Mouse (Mus musculus) frontal cortex, postnatal 14 days (tissue): ENCODE data around the gene Rcl1.

ENCODE experiments used
- DNase-seq, 2 experiments: peaks; one replicate each; pipeline ENCODE4 v3.0.0; 2022; ENCODE audit warnings: low spot score in 2 of 2

Gene Rcl1

DNA sequence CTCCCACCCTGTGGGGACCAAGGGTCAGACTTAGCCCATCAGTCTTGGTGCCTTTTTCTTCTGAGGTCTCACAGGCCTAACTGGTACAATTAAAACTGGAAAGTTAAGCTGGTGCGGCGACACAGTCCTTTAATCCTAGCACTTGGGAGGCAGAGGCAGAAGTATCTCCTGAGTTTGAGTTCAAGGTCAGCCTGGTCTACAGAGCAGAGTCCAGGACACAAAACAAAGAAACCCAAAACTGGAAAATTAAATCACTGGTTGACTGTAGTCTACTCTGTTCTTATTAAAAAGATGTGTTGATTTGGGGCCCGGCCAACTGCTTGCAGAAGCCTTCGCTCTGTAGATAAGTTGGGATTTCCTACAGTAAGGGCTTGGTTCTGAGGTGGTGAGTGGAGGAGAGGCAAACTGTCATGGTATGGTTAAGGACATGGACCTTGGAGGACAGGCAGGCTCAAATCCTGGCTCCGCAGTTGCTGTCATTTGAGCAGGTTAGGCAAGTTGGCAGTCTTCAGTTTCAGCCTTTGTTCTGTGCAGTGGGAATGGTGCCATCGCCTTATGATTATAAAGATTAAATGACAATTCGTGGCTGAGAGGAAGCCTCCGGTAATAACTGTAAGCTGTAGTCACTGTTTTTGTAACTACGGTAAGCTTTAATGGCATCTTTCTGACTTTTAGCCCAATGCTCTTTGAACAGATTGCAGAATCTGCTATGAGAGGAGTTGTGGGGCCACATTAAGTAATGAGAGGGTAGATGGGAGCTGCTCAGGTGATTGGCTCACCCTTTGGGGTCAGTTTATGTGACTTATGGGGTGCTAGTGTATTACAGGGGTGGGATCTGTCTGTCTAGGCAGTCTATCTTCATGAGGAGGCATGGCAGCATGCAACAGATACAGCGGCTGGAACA lies 12.8 kb downstream of the Rcl1 start:
- no peak for DNase-seq

DNA sequence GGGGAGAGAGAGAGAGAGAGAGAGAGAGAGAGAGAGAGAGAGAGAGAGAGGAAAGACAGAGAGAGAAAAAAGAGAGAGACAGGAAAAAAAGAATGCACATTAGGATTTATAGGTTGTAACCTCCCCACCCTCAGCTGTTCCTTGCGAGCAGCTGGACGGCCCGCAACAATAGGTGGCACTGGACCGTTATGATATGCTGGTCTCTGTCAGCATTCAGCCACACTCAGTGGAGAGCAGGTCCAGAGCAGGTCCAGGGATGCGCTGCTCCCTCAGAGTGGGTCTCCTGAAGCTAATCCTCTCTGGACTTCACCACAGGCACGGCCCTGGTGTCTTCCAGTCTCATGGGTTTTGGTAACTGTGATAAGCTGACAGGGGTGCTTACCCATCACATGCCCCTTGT lies 15.6 kb downstream of the Rcl1 start:
- DNase-seq: no peak

DNA sequence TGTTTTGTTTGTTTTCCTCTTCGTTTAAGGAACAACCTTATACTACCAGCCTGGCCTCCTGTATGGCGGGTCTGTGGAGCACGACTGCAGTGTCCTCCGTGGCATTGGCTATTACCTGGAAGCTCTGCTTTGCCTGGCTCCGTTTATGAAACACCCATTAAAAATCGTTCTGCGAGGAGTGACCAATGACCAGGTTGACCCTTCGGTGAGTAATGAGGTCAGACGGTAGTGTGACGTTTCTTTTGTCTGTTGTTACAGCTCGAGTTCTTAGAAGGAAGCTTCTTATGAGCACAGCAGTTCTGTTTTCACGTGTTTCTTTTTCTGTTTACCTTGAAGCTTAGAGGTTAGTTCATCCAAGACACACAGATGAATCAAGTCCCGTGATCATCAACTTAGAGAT lies 17.0 kb downstream of the Rcl1 start:
- DNase-seq: no peak

DNA sequence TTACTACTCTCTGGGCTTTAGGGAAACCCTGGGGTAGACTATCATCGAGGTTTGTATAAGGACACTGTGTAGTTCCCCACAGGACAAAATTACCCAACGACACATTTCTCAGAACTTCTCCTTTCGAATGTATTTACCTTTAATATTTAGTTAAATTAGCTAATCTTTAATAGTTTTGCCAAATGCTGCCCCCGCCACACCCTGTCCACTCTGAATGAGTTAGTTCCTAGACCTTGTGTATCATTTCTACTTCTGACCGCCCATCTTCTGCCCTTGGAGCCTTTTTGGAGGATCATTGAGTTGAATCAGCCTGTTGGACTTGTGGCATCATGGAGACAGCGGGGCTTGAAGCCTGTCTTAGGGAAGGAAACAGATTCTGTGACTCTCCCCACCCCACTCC lies 19.1 kb downstream of the Rcl1 start:
- DNase-seq: no peak

DNA sequence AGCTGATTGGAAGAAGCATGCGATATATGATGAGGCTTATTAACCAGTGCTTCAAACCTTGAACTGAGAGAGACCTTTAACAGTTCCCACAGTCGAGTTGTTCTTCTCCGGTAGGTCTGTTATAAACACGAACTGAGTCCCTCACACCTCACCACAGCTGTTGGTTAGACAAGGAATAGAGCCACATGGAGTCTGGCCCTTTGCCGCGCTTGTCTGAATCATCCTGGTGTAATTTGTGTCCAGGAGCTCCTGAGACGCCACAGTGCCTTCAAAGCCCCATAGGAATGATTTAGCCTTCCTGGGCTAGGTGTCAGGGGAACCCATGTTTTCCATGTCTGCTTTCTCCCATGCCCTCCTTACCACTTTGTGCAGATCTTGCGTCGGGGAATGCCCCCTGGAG lies 20.2 kb downstream of the Rcl1 start:
- DNase-seq: no peak

DNA sequence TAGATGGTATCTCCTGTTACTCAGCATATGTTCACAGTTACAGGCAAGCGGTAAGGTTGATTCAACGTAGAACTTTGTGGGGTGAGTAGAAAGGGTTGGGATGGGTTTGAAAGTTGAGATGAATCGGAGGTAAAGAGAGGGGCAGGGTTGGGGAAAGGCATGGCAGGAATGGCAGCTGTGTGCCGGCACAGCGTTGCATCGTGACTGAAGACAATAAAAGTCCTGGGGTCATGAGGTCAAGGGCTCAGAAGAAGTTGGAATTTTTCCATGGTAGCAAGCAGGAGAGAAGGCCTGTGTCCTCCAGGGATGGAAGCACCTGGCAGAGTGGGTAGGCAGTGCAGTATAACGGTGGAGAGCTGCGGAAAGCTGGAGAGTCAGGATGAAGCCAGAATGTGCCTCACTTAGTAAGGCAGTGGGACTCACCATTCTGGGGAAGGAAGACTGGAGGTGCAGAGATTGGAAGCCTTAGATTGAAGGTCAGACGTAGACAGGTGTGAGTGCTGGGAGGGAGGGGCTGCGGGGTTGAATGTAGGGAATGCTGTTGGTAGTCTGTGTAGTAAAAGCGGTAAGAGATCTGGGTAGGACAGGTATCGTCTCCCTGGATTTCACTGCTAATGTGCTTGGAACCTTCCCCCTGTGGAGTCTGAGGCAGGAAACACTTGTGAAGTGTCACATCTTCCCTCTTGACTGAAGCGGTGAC lies 23.9 kb downstream of the Rcl1 start:
- no peak for DNase-seq

DNA sequence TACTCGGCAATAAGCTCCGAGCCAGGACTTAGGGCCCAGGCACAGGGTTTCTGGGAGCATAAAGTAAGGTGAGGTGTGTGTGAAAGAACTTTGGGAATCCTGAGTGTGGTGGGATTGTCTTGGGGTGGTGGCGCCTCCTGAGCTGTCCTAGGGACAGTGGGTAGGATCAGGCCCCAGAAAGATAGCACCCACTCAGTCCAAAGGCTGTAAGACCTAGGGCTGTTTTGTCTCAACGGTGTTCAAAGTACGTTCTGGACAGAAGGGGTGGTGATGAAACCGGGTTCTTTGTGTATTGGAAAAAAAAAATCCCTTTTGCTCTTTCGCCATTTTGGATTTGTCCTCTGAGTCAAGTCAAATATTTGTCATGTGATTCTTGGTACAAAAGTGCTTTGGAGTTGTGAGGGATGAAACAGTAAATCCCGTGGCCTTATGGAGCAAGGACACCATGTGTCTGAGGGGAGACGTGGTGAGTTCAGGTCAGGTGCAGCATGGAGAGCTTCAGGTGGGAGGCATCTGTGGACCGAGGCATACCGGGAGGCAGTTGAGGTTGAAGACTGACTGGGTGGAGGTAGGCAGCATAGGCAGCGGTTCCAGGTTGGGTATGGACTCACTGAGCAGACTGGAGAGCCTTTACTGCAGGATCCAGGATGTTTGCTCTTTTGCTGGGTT lies 25.3 kb downstream of the Rcl1 start:
- DNase-seq: no peak

DNA sequence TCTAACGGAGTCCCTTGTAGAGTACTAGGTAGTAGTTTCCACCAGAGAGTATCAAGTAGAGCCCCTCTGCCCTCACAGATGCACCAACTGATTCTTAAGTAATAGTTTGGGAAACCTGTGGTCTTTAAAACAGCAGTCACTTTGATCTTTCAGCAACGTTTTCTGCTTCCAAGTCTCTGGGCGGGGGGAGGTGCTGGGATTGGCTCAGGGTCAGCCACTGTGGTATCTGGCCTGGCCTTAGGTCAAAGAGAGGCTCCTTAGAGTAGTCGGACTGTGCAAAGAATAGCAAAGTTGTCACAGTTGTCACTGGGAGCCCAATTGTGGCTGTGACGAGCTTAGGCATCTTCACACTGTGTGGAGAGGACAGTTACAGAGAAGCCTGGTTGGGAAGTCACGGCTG lies 26.2 kb downstream of the Rcl1 start:
- no peak for DNase-seq

DNA sequence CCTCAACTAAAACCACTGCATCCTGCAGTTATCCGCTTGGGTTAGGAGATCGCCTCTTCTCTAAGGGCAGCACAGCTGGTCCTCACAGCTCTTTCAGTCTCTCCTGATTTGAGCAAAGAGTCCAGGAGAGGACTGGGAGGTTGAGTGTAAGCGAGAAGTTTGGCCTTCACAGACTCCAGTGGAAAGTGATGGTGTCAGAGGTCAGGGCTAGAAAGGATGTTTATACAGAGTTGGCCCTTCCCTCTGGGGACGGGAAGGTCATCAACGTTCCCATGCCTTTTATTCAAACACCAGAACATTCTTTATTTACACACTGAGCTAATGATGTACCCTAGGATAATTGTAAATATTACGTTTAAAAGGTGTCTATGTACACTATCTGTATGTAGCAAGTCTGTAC lies 27.0 kb downstream of the Rcl1 start:
- no peak for DNase-seq

DNA sequence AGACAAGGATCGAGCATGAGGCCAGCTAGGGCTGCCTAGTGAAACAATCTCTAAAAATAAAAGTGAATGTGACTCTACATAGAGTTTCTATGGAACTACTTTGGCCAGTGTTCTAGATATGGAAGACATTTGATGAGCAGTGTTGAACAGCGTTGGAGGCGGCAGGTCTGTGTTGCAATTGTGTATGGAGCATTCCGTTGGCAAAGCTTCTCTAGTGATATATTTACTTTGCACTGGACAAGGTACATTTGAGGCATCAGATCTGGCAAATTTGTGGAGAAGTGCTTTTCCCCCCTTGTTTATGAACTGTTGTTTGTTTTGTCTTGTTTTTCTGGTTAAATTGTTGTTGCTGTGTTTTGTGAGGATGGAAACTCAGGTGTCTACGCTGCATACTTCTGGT lies 28.4 kb downstream of the Rcl1 start:
- DNase-seq: no peak

DNA sequence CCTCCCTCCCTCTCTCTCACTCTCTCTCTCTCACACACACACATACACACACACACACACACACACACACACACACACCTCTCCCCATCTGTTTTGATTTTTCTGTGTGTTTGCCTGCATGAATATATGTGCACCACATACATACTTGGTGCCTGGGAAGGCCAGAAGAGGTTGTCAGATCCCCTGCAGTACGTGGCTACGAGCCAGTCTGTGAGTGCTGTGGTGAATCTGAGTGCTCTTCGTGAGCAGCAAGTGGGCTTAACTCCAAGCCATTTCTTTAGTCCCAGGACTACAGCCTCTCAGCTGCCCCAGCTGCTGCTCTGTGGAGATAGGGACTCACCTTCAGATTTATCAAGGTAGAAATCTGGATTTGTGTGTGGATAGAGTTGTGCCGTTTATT lies 30.0 kb downstream of the Rcl1 start:
- DNase-seq: no peak

DNA sequence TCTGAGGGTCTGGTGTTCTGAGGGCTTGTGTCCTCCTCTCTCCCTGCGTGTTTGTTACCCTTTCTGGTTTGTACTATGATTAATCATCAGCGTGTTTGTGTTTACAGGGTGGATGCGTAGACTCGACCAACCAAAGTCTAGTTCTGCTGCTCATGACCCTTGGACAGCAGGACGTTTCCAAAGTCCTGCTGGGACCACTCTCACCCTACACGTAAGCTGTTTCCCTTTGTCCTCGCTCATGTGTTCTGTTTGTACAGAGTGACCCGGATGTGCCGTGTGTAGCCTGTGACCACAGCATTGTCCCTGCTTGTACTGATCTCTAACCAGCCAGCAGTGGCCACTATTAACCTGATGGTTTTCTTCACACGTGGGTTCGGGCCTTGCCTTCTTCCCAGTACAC lies 33.1 kb downstream of the Rcl1 start:
- DNase-seq: no peak

DNA sequence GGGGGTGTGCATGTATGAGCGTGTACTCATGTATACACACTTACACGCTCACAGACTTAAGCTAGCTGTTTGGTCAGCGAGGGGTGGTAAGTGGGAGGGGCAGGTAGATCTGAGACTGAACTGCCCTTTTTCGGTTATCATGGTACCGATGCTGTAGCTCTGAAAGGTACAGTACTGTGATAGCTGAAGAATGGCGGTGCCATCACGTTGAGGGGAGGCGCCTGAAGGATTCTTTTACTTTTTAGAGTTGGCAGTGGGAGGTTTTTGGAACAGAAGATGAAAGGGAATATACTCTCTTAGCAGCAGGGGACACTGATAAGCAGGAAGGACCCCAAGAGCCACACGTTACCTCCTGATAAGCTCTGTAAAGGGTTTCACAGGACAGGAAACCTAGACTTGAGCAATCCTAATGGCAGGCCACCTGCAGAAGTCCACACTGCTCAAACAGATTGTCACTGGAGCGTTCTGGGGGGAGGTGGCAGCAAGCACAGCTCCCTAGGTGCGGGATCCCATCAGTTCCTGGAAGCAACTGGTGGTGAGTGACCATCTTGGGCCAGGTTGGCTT lies 34.1 kb downstream of the Rcl1 start:
- DNase-seq: no peak

DNA sequence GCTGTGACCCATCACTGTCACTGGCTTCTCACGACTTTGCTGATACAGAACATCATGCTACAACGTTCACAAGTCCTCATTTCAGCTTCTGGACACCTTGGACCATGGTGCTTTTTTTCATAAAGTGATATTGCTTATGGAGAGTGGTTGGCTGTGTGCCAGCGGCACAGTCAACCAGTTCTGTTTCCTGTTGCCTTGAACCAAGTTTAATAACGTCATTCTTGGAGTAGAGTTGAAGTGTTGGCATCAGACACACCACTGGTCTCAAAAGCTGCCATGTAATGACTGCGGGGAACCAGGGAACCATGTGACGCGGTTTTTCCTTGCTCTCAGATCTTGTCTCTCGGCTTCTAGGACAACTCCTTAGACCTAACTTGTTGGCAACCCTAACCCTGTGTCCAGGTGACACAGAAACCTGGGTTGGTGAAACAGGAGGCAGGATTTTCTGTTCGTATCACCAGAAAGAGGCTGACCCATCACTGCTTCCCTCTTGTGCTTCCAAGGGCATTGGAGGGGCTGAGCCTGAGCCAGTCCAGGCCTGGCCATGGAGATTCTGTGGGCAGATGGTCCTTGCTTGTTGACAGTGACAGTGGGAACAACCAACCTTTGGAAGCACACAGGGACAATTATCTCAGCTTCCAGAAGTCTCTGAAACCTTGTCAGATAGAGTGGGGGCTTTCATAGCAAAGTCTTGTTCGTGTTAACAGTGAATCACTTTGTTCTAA lies 37.5 kb downstream of the Rcl1 start:
- DNase-seq: no peak

DNA sequence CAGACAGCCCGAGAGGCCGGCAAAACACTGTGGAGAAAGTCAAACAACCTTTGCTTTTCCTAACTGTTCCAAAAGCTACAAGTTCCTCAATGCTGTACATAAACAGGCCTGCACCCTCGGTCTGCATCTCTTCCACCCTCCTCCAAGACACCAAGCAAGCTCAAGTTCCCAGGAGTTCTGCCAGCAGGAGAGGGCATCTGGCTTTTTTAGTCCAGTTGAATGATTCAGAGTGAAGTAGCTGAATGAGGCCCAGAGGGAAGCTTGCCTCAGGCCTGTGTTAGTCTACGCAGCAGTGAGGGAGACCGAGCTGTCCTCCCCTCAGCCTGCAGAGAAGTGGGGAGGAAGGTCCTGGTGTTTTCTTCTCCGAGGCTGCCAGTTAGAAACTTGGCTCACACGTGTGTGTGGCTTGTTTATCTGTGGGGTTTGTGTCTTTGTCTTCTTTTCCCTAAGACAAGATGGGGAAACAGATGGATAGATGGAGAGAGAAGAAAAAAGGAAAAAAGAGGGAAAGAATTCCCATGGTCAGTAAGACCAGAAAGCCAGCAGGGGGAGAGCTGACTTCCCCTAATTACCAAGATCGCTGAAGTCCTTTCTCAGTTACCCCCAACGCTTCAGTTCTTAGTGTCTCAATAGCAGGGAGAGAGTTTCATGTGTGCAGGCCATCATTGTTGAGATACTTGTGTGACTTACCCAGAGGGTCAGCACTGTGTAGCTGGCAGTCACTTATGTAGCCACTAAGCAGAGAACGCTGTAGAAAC lies 38.7 kb downstream of the Rcl1 start:
- no peak for DNase-seq

DNA sequence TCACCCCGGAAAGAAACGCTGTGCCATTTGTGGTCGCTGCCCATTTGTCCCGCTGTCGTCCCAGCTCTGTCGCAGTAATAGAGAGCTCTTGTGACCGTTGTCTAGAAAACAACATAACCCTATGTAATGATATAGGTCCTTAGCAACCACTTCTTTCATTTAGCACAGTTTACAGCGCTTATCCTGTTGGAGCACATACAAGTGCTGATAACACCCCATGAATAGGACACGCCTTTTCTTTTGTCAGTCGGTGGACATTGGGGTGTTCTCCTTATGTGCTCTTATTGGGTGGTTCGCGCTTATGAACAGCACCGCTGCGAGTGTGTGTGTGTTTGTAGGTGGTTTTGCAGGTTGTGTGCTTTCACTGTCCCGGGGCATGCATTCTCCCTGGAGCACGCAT lies 39.8 kb downstream of the Rcl1 start:
- no peak for DNase-seq

DNA sequence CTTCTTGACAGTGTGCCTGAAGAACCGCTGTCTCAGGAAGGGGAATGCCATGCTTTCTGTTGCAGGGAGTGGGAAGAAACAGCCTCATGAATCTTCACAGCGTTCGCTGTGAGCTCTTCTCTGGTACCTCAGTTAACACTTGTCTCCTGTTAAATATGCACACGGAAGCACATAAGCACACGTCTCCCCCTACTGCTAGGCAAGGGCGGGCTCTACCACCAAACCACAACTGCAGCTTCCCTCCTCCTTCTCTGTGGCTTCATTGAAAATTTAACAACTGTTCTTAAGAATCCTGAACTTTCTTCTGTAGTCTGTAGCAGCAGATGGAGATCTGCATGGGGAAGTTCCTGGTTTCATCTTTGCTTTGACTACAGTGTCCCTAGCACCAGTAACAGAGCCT lies 41.1 kb downstream of the Rcl1 start:
- no peak for DNase-seq

DNA sequence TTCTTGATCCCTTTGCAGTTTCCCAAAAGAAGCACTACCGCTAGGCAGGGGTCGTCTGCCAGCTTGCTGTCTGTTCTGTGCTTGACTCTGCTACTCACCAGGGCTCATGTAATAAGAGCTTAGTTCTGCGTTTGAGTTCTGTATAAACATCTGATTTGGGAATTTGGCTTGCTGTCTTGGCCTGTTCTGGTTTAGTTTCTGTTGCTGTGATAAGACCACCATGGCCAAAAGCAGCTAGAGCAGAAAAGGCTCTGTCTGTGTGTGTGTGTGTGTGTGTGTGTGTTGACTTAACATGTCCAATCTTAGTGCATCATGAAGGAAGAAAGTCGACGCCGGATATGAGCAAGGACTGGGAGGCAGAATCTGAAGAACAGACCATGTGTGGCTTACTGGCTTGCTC lies 44.2 kb downstream of the Rcl1 start:
- DNase-seq: no peak

DNA sequence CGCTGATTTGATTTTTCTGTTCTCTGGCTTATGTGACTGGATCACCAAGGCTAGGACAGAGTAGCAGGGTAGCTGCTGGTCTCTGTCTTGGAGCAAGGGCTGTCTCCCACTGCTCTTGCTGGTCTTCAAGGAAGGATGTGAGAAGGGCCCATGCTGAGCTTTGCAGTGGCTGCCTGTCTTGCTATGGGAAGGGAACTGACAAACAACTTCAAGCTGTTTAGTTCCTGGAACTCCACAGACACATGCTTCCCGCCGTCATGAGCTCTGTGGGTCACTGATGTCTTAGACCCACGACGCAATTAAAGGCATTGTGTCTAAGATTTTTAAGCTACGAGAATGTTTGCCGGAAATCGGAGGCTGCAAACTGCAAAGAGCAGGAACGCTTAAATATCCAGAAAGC lies 45.6 kb downstream of the Rcl1 start:
- DNase-seq: no peak

DNA sequence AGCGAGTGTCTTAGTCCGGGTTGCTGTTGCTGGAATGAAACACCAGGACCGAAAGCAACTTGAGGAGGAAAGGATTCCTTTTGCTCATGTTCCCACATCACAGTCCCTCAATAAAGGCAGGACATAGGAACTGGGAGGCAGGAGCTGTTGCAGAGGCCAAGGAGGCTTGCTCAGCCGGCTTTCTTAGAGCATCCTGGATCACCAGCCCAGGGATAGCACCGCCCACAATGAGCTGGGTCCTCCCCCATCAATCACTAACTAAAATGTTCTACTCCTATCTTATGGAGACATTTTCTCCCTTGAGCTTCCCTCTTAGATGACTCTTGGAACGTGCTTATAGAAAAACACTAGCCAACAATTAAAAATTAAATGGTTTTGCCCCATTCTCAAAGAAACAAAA lies 48.4 kb downstream of the Rcl1 start:
- DNase-seq: no peak

DNA sequence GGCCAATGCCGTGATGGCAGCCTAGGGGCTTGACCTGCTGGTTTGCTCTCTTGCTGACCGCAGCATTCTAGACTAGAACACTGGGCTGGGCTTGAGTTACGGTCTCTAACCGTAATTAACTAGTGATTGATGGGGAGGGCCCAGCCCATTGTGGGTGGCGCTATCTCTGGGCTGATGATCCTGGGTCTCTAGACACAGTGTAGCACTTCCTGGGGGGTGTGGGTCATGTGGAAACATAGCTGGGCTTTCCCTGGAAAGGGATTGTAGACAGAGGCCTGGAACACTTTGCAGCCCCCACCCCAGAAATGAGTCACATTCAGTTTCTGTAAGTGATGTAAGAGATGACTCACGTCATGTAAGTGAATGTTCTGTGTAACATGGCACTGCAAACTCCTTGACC lies 48.9 kb downstream of the Rcl1 start:
- DNase-seq: no peak
